Mouse (Mus musculus) liver, postnatal 0 days (tissue): ENCODE results near the gene Usp16.

Experiments used
- CTCF ChIP-seq: sonication (generic); IDR thresholded peaks from 2 replicates; pipeline ENCODE4 v1.5.1; 2016; ENCODE audit warnings: antibody characterized with exemption, low read depth
- EP300 ChIP-seq: IDR thresholded peaks from 2 replicates; pipeline ENCODE4 v1.6.1; 2016; ENCODE audit warnings: antibody characterized with exemption, low read depth, mild to moderate bottlenecking

DNA sequence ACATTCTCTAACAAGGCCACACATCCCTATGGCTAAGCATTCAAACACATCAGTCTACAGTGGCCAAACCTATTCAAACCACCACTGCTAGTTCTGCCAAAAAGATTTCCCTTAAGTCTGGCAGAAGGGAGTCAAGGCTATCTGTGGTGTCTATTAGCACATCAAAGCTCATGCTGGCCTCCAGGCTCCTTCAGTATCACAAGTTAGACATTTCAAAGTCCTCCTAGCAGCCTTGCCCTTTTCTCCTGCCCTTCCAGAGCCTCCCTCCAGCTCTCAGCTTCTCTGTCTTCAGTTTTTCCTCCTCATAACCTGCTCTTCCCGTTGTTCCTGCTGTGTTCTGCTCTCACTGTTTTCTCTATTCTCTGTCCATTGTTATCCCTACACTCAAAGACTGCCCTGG, 10.4 kb upstream of the Usp16 start:
- TF ChIP-seq CTCF (no peak), EP300 (no peak)
